Mouse (Mus musculus): ENCODE results near the gene Tmem204. TPM values are rescaled to one million over a fixed set of nuclear protein-coding genes. Genes with fewer than 3 reads are reported as not detected.

Gene Tmem204
- polyA plus RNA-seq, 1 experiment from 2014 or later: 23.7 TPM

Other genes starting within 250 kb of the Tmem204 start
- 49.1 and 49.3 TPM in 2 replicates for gene Hagh, start 243.4 kb downstream of the Tmem204 start, polyA plus RNA-seq (2015; fragmentation: Nextera tagmentation; extraction: Ambion mirVana)
- 34.5 and 35.4 TPM in 2 replicates for gene Fahd1, start 233.2 kb downstream of the Tmem204 start, polyA plus RNA-seq (2015; fragmentation: Nextera tagmentation; extraction: Ambion mirVana)
- 3.9 and 4.0 TPM in 2 replicates for gene Igfals, start 217.6 kb downstream of the Tmem204 start, polyA plus RNA-seq (2015; fragmentation: Nextera tagmentation; extraction: Ambion mirVana)
- 49.0 and 49.6 TPM in 2 replicates for gene Nubp2, start 197.2 kb downstream of the Tmem204 start, polyA plus RNA-seq (2015; fragmentation: Nextera tagmentation; extraction: Ambion mirVana)
- 32.1 and 32.5 TPM in 2 replicates for gene Spsb3, start 196.9 kb downstream of the Tmem204 start, polyA plus RNA-seq (2015; fragmentation: Nextera tagmentation; extraction: Ambion mirVana)
- 26.3 and 29.3 TPM in 2 replicates for gene Eme2, start 188.5 kb downstream of the Tmem204 start, polyA plus RNA-seq (2015; fragmentation: Nextera tagmentation; extraction: Ambion mirVana)
- 102 and 112 TPM in 2 replicates for gene Mrps34, start 188.5 kb downstream of the Tmem204 start, polyA plus RNA-seq (2015; fragmentation: Nextera tagmentation; extraction: Ambion mirVana)
- 77.5 and 79.8 TPM in 2 replicates for gene Nme3, start 187.1 kb downstream of the Tmem204 start, polyA plus RNA-seq (2015; fragmentation: Nextera tagmentation; extraction: Ambion mirVana)
- 29.2 and 31.3 TPM in 2 replicates for gene Mapk8ip3, start 146.6 kb downstream of the Tmem204 start, polyA plus RNA-seq (2015; fragmentation: Nextera tagmentation; extraction: Ambion mirVana)
- 183 and 204 TPM in 2 replicates for gene Jpt2, start 122.9 kb downstream of the Tmem204 start, polyA plus RNA-seq (2015; fragmentation: Nextera tagmentation; extraction: Ambion mirVana)
- gene Cramp1l, start 67.8 kb downstream of the Tmem204 start, polyA plus RNA-seq (2015; fragmentation: Nextera tagmentation; extraction: Ambion mirVana): 7.1 and 7.6 TPM in 2 replicates
- 18.9 and 21.6 TPM in 2 replicates for gene Ift140, start 67.5 kb downstream of the Tmem204 start, polyA plus RNA-seq (2015; fragmentation: Nextera tagmentation; extraction: Ambion mirVana)
- gene Telo2, start 32.4 kb upstream of the Tmem204 start, polyA plus RNA-seq (2015; fragmentation: Nextera tagmentation; extraction: Ambion mirVana): 38.6 and 40.2 TPM in 2 replicates
- gene Ptx4, start 37.2 kb upstream of the Tmem204 start, polyA plus RNA-seq (2015; fragmentation: Nextera tagmentation; extraction: Ambion mirVana): 0.12 and 0.36 TPM in 2 replicates
- 18.1 and 21.1 TPM in 2 replicates for gene Clcn7, start 49.8 kb upstream of the Tmem204 start, polyA plus RNA-seq (2015; fragmentation: Nextera tagmentation; extraction: Ambion mirVana)
- 0.46 and 0.62 TPM in 2 replicates for gene Ccdc154, start 78.9 kb upstream of the Tmem204 start, polyA plus RNA-seq (2015; fragmentation: Nextera tagmentation; extraction: Ambion mirVana)
- gene Gm38655, start 91.9 kb upstream of the Tmem204 start, polyA plus RNA-seq (2015; fragmentation: Nextera tagmentation; extraction: Ambion mirVana): 4.3 and 8.4 TPM in 2 replicates
- gene BC003965, start 101.0 kb upstream of the Tmem204 start, polyA plus RNA-seq (2015; fragmentation: Nextera tagmentation; extraction: Ambion mirVana): 34.1 and 35.5 TPM in 2 replicates
- gene Unkl, start 104.8 kb upstream of the Tmem204 start, polyA plus RNA-seq (2015; fragmentation: Nextera tagmentation; extraction: Ambion mirVana): 7.2 TPM in 2 replicates
- gene Gnptg, start 156.5 kb upstream of the Tmem204 start, polyA plus RNA-seq (2015; fragmentation: Nextera tagmentation; extraction: Ambion mirVana): 41.9 and 44.2 TPM in 2 replicates
- gene Tsr3, start 156.6 kb upstream of the Tmem204 start, polyA plus RNA-seq (2015; fragmentation: Nextera tagmentation; extraction: Ambion mirVana): 42.8 and 43.1 TPM in 2 replicates
- 3.3 and 7.2 TPM in 2 replicates for gene Baiap3, start 172.8 kb upstream of the Tmem204 start, polyA plus RNA-seq (2015; fragmentation: Nextera tagmentation; extraction: Ambion mirVana)
- 503 and 542 TPM in 2 replicates for gene Ube2i, start 191.0 kb upstream of the Tmem204 start, polyA plus RNA-seq (2015; fragmentation: Nextera tagmentation; extraction: Ambion mirVana)
- 1.8 TPM in 2 replicates for gene Prss34, start 214.8 kb upstream of the Tmem204 start, polyA plus RNA-seq (2015; fragmentation: Nextera tagmentation; extraction: Ambion mirVana)
- gene Prss28, start 225.1 kb upstream of the Tmem204 start, polyA plus RNA-seq (2015; fragmentation: Nextera tagmentation; extraction: Ambion mirVana): not detected in 2 replicates
- not detected in 2 replicates for gene Prss29, start 235.1 kb upstream of the Tmem204 start, polyA plus RNA-seq (2015; fragmentation: Nextera tagmentation; extraction: Ambion mirVana)

All from stomach, embryonic 15.5 days (tissue).